Mouse (Mus musculus) left cerebral cortex, adult 8-10 months (tissue): ENCODE measurements around the gene Nags. TPM values are rescaled to one million over a fixed set of nuclear protein-coding genes. Genes with fewer than 3 reads are reported as not detected.
A peak's percentile ranks its signal among the peaks of the same experiment; 100 is the strongest.

Experiments
- DNase-seq, 2 experiments: peaks; one replicate each; pipeline ENCODE4 v3.0.0; 2022; ENCODE audit warnings: low spot score in 2 of 2
- total RNA-seq, 4 experiments: library from RNA; stranded (reverse); gene quantifications; 2 replicates each; pipeline ENCODE4 v1.2.4; 2022

The Nags gene
- total RNA-seq: under 1 TPM in 1 of 4 experiments, not detected in 3; 0.18 TPM

DNA sequence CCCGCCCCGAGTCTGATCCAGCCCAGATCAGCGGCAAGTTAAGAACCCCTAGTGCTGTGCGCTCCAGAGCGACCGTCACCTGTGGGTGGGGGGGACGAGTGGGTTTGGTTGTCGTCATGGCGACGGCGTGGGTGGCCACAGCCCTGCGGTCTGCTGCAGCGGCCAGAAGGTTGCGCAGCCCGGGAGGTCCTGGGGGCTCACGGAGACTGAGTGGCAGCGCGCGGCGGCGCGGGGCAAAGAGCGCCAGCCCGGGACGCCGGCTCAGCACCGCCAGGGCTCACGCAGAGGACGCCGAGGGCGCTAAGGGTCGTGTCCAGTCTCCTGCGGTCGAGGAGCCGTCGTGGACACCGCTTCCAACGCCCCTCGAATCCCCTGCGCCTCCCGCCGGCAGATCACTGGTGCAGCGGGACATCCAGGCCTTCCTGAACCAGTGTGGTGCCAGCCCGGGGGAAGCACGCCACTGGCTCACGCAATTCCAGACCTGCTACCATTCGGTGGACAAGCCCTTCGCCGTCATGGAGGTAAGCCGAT, at the start of gene Nags:
TSS of gene Nags (plus strand) at position 43 of the 531 bp plus-strand sequence.
- DNase-seq: no peak

DNA sequence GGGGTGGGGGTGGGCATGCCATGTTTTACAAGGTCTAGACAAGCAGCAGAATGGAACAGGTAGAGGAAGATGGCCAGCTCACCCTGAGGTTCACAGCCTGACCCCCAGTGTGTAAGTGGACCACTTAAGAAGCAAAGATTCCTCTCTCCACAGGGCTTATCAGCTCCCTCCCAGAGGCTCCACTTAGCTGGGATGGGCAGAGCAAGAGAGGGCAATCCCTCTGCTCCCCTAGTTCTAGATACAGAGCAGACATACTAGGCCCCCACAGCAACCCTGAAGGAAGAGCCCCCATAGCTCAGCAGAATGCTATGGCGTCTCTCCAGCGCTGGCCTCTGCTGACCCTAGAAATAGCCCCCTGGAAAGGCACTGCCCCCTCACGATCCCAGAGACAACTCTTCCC, 49.6 kb upstream of the Nags start:
- no peak for DNase-seq

DNA sequence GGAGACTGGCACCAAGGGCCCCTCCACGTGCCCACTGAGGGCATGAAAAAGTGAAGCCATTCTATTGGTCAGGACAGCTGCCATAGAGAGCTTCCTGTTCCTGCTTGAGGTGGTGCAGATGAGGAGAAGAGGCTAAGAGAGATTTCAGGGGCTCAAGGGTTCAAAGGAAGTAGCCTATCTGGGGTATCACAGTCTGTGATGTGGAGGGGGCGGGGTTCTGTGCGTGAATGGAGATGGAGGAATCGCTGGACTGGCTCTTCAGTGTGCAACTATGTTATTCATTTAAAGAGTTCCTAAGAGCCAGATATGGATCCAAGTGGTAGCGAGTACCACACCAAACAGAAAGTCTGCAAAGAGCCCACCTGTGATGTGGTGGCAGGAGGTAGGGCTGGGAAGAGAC, 48.9 kb upstream of the Nags start:
- no peak for DNase-seq

DNA sequence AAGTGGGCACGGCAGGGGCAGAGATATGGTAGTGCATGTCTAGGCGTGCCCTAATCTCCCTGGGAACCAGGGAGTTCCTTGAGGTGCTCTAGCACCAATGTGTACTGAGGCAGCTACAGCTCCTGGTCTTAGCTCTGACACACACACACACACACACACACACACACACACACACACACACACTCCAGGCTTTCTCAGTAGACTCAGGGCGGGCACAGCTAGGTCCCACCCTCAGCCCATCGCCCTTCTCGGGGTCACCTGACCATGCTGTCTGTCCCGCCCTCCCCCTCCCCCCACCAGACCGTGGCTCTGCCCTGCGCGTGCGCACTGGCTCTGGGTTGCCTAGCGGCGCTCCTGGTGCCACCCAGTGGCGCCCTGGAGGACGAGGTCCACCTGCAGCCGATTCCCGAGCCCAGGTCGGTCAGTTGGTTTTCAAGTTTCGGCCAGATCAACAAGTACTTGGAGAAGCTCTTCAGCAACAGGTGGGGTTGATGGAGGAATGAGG, 48.4 kb upstream of the Nags start:
- peak; percentile 47 to 64 for DNase-seq

DNA sequence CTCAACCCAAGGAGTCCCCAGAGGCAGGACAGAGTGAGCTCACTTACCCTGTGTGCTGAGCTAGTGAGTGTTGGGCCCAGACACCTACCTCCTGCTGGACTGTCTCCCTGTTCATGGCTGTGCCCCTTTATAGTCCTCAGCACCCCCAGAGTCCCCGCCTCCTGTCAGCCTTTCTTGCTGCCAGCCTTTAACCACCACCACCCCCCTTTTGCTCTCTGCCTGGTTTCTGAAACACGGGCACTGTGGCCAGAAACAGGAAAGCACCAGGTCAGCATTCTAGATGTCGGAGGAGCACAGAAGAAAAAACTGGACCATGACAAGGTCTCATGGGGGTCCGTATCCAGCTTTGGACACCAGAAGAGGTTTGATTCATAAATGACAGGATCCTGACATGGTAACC, 44.1 kb upstream of the Nags start, which contains the start of gene Ppy:
TSS of gene Ppy (minus strand) at position 101 of the 400 bp plus-strand sequence.
- no peak for DNase-seq

DNA sequence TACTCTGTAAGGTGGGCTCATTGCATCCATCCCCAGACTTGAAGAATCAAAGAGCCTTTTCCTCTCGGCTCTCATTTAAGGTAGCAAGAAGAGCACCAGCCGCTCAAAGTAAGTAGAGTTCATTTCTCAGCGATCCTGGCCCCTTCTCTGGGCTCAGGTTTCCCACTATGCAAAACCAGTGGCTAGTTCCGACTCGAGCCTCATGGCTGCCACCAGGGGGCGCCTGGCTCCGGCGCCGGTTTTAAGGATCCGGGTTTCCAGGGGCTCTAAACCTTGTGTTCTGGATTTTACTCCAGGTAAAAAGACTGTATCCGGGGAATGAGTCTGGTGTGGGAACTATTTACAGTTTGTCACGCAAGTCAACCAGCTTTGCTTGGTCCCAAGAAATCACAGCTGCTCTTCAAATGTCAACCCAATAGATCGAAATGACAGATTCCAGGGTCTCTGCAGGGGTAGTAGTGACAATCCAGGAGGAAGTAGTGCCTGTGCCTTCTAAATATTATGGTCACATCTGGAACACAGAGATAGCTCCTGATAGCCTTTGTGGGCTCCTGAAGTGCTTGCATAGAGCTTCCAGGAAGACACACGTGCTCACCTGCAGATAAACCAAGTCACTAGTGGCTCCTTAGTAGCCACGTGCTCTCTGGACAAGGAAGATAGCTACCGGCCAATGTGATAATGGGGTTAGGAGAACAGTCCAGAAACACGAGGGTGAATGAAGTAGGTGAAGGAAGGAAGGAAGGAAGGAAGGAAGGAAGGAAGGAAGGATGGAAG, 42.6 kb upstream of the Nags start:
- no peak for DNase-seq

DNA sequence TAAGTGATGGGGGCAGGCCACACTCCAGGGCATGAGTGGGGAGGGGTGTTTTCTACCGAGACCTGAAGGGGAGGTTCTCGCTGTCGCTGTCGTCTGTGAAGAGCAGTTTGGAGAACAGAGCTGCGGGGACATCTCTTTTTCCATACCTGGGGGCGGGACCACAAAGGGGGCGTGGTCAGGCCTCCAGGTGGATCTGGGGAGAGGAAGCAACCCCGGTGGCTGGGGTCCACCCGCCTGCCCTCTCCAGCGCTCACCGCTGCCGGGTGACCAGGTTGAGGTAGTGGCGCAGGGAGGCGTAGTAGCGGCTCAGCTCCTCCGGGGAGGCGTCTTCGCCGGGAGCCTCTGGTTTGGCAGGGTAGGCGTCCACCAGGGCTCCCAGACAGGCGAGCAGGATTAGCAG, 38.4 kb upstream of the Nags start:
- no peak for DNase-seq

DNA sequence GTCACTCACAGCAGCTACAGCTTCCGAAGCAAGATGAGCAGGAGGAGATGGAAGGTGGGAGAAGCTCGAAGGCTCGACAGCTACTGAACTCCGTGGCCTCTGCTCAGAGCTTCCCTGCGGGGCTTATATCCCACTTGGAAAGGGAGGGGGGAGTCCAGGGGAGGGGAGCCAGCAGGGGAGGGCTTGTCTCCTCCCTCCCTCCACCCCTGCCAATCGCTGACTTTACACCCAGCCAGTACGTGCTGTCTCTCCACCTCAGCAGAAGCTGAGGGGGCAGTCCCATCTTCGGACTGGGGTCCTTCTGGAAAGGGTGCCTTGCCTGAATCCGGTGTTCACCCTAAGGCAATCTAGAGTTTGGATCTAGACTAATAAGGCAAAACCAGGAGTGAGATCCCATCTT, 37.6 kb upstream of the Nags start, which contains the start of gene Pyy:
TSS of gene Pyy (minus strand) at position 101 of the 400 bp plus-strand sequence.
- DNase-seq: no peak

DNA sequence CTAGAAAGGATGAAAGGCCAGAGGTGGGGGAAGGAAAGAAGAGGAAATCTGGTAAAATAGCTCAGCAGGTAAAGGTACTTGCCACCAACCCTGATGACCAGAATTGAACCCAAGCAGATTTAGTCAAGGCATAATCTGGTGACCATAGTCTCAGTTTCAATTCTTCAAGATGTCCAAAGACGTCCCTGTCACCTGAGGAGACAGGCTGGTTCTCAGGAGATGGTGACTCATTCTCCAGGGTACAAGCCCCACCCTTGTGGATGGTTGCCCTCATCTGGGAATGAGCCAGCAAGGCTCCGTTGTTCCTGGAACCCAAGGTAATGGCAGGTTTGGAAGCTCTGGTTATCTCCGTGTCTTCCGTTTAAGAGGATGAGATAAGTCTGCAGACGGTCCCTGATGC, 33.7 kb upstream of the Nags start:
- no peak for DNase-seq

DNA sequence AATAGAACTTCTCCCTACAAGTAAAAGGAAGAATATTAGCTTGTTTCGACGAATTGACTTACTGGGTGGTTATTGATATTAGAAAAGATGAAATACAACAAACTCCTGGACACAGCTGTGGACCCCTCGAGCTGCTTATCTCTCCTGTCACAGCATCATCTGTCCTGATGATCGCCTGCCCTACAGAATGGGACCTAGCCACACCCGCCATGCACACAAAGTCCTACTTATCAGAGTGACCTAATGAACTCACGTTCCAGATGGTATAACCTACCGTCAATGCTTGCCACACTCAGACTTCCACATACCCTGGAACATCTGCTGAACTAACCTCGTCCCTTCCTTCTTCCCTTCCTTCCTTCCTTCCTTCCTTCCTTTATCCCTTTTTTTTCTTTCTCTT, 29.1 kb upstream of the Nags start:
- DNase-seq: no peak

DNA sequence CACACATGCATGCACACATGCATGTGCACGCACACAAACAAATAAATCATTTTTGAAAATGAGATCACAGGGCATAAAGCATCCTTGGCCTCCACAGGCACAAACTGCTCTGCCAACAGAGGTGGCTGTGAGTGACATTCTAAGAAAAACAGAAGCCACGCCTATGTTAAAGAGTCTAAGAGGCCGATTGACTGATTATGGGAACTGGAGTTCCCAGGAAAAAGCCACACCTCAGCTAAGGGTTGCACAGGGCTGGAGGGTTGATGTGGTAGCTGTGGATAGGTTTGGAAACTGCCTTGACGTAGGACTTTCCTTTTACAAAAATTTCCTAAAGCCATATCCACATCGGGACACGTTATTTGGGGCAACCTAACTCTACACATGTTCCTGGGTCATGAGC, 27.9 kb upstream of the Nags start:
- no peak for DNase-seq

DNA sequence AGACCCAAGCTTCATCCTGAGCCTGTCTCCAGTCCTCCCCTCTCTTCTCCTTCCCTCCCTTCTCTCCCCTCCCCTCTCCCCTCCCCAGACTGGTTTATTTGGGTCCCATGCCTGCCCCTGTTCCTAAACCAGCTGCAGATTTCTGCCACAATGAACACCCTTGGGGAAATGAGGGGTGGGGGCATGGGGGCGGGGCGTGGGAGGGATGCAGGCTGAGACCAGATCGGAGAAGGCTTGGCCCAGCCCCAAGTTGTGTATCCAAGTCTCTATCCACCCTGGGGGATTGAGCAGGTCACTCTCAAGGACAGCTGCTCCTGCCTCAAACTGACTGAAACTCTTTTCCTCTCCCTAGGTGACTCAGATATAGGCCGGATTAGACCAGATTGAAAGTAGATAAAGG, 10.8 kb upstream of the Nags start:
- no peak for DNase-seq

DNA sequence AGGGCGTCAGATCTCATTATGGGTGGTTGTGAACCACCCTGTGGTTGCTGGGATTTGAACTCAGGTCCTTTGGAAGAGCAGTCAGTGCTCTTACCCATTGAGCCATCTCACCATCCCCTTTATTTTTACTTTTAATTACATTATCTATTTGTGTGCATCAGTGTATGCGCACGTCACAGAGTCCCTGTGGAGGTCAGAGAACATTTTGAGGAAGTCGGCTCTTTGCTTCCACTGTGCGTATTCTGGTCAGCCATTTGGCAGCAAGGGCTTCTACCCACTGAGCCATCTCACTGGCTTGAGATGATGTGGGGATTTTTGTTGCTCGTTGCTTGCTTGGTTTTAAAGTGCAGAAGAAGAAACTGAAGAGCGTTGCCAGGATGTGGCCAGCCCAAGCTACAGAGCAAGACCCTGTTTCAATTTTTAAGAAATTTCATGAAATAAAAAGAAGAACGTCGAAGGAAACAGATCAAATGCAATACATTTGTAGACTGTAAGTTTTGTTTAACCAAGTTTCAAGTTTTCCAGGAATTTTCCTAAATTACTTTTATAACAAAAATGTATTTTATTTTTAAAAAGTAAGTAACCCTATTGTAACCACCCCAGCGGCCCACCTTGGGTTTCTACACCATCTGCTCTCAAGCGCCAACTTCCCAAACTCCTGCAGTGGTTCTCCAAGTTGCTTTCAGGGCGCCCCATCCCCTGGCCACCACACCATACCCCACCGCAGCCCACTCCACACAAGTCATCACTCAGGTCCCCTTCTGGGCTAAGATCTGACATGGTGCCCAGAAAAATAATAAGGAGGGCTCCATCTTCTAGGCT, 7.5 kb upstream of the Nags start:
- DNase-seq: no peak

DNA sequence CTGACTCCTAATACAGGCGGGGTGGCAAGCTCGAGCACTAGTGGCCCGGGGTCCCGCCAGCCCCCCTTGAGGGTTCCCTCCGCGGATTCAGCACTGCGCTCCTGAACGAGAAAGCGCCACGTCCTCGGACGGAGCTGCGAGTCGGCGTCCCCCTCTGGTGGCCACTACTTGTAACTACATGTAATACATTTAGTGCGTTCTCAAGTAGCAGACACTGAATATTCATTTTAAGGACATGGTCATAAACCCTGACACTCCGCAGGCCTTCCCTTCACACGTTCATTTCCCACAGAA, 6.9 kb upstream of the Nags start:
- peak in 1 of 2 experiments; percentile 30 for DNase-seq

DNA sequence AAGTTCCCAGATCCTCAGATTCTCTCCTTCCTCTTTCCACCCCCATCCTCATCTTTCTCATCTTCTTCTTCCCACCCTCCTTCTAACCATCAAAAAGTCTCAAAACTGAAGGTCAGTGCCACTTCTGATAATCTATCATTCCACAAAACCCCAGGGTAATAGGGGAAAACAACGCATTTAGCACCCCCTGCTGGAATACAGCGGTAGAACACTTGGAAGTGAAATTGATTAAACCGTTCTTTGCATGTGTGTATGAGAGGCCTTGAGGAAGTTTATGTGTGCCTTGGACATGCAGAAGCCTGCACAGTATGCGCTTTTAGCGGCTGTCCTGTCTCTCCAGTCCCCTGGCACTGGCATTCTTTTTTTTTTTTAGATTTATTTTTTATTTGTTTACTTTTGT, 4.8 kb upstream of the Nags start:
- peak in 1 of 2 experiments; percentile 48 for DNase-seq

DNA sequence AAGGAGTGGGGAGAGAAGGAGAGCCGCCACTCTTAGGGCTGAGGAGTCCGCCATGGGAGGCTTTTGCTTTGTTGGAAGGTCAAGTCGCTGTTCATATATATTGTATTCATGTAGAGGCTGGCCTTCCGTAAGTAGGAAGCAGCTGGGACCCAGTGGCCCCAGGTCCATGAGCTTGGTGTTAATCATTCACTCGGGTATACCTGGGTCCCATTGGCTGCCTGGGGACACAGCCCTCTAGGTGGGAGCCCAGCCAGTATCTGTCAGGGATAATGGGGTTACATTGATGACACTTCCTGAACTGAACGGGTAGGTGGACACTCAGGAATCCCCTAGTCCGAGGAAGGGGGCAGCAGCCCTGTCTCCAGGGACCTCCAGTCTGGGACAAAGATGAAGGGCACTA, 3.0 kb upstream of the Nags start:
- DNase-seq: no peak

DNA sequence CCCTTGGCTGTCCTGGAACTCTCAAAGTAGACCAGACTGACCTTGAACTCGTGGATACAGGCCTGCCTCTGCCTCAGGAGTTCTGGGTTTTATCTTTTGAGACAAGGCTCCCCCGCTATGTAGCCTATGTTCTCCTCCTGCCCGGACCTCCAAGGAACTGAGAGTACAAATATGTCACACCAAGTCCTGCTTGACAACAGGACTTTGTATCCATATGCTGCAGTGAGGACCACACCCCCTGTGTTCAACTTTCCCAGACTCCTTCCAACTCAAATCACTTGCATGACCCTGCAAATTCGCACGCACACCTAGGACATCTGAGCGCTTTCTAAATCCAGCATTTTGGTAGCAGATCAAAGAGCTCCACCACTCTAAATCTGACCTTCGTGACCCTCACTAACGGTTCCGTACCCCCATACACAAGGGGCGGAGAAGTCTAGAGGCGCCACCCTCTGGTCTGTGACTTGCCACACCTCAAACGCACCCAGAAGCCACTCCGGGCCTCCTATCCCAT, 299 bp upstream of the Nags start:
- no peak for DNase-seq

DNA sequence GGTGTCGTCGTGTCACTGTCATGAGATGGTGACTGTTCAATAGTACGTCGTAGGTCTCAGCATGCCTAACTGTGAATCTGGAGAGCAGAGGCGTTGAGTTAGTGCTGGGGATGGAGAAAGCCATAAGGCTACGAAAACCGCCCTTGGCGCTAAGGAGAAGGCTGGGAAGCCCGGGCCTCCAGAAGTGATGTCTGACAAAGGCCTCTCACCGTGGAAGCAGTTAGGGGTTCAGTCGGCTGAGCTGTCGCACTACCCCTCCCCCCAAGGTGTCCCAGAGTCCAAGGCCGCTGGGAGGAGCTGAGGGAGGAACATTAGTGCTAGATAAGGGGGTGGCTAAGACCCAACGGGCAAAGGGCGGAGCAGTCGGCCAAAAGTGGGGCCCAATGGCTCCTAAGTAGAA, 692 bp downstream of the Nags start:
- no peak for DNase-seq

DNA sequence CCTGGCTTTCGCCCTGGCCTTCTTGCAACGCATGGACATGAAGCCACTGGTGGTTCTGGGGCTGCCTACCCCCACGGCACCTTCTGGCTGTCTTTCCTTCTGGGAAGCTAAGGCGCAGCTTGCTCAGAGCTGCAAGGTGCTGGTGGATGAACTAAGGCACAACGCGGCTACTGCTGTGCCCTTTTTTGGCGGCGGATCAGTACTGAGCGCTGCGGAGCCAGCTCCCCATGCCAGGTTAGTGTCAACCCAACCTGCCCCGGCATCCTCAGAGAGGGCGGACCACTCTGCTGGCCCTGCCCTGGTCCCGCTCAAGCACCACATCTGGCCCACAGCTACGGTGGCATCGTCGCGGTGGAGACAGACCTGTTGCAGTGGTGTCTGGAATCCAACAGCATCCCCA, 1.2 kb downstream of the Nags start:
- DNase-seq: no peak

DNA sequence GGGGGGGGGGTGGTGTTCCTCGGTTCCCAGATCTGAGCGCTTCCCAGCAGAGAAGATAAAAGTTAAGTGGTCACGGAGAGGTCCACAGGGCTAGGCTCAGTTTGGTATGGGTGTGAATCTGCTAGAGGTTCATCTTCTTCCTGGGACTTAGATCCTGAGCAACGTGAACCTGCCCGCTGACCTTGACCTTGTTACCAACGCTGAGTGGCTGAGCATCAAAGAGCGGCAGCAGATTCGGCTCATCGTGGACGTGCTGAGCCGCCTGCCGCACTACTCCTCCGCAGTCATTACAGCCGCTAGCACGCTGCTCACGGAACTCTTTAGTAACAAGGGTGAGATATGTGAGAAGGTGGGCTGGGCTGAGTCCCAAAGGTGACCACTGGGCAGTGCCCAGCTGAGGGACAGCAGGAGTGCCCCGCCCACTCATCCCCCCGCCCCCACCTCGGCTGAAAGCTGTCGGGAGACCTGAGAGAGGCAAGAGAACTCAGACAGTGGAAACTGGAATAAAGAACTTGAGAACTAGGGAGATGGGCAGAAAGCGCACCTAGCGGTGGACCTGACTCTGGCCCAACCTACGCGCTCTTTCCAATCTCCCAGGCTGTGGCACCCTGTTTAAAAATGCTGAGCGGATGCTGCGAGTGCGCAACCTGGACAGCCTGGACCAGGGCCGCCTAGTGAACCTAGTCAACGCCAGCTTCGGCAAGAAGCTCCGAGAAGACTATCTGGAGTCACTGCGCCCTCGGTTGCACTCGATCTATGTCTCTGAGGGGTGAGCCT, 2.1 kb downstream of the Nags start:
- no peak for DNase-seq

DNA sequence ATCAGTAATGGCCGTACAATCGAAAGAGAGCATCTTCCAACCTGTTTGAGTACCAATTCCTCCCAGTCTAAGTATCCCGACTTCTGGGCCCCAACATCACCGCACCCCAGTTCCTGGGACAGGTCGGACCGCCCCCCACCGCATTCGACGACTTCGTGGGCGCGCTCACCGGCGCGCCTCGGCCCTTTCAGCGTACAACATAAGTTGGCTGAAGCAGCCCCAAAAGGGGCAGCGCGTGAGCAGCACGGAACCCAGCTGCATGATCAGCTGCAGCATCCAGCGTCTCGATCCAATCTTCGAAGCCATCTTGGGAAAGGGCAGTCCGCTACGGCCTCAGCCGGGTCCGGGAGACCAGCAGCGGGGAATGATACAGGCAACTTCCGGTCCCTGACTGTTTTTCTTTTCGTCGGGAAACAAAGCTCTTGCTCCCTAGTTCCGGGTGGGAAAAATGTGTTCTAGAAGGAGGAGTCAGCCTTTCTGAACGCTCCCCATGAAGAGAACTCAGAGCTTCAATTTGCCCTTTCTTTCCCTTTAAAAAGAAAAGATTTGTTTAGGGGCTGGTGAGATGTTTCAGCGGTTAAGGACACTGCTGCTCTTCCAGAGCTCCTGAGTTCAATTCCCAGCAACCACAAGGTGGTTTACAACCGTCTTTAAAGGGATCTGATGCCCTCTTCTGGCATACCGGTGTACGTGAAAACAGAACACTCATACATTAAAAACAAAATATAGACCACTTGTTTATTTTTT, 10.9 kb downstream of the Nags start, which contains the start of gene Tmem101:
TSS of gene Tmem101 (minus strand) at position 366 of the 747 bp plus-strand sequence.
- peak; percentile 84 to 88 for DNase-seq
